ENCODE assay signal across 8 mouse cellular contexts in the genomic region with DNA sequence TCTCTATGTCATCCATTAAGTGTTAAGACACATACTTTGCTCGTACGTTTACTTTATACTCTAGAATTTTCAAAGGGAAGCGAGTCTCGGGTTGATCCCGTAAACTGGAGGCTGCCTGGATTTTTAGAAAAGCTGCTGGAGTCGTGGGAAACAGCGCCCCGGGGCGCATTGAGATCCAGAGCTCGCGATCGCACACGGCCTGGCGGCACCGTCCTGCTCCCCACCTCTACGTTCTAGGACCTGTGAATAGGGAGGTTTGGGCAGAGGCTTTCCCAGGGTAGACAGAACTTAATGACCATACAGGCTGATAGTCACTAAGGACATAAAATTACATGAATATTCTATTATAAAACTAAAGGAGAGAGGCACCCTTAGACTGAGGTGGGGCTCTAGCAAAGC. TPM values are rescaled to one million over a fixed set of nuclear protein-coding genes. Genes with fewer than 3 reads are reported as not detected.
DNase-seq lines count a peak whose midpoint lies in the region; ATAC-seq and TF ChIP-seq lines count a peak whose summit lies in the region.

No protein-coding gene starts in this region.

- WGBS in lung, embryonic 14.5 days = under 1% methylated on average over 16 of the region's 16 CpGs
- WGBS in embryonic facial prominence, embryonic 14.5 days = under 1% methylated on average over 16 of the region's 16 CpGs
- 2% methylated on average over 16 of the region's 16 CpGs for WGBS in limb, embryonic 10.5 days
- under 1% methylated on average over 16 of the region's 16 CpGs for WGBS in olfactory bulb, adult 2 months

- ATAC-seq in lung, embryonic 14.5 days (ENCODE audit: insufficient read depth) = peak; percentile 3; the same call in 1 of the 2 replicates
- ATAC-seq in embryonic facial prominence, embryonic 14.5 days (ENCODE audit: low read depth) = no peak

- H3K4me3 ChIP-seq in lung, embryonic 14.5 days (ENCODE audit: low read depth, low read length) = peak overlapping the region; percentile 86
- peak overlapping the region; percentile 90 for H3K4me3 ChIP-seq in embryonic facial prominence, embryonic 14.5 days (ENCODE audit: low read depth, low read length)
- H3K4me3 ChIP-seq in limb, embryonic 10.5 days = peak overlapping the region; percentile 92
- H3K4me3 ChIP-seq in olfactory bulb, adult 2 months (ENCODE audit: insufficient read depth, low read depth, low read length) = peak overlapping the region; percentile 32

- no peaks in the 10 kb centered on the region for H3K9me3 ChIP-seq in lung, embryonic 14.5 days (ENCODE audit: low read depth, low read length)
- H3K9me3 ChIP-seq in embryonic facial prominence, embryonic 14.5 days (ENCODE audit: control insufficient read depth, low read length) = no peaks in the 10 kb centered on the region
- no peaks in the 10 kb centered on the region for H3K9me3 ChIP-seq in limb, embryonic 10.5 days (replicated peaks)

- no peaks in the 10 kb centered on the region for H3K27me3 ChIP-seq in lung, embryonic 14.5 days (ENCODE audit: insufficient read depth, low read length)
- H3K27me3 ChIP-seq in embryonic facial prominence, embryonic 14.5 days (replicated peaks; ENCODE audit: control insufficient read depth, insufficient read depth, low read length) = no peaks in the 10 kb centered on the region
- H3K27me3 ChIP-seq in limb, embryonic 10.5 days (ENCODE audit: low read depth, poor library complexity, severe bottlenecking) = no peaks in the 10 kb centered on the region

- H3K36me3 ChIP-seq in lung, embryonic 14.5 days (ENCODE audit: insufficient read depth) = peaks cover 18% of the 10 kb centered on the region
- peaks cover 20% of the 10 kb centered on the region for H3K36me3 ChIP-seq in embryonic facial prominence, embryonic 14.5 days (ENCODE audit: control insufficient read depth, insufficient read depth, low read length)
- peaks cover 22% of the 10 kb centered on the region for H3K36me3 ChIP-seq in limb, embryonic 10.5 days

- H3K27ac ChIP-seq in lung, embryonic 14.5 days (ENCODE audit: low read depth) = peak overlapping the region; percentile 99
- peak overlapping the region; percentile 100 for H3K27ac ChIP-seq in embryonic facial prominence, embryonic 14.5 days (replicated peaks; ENCODE audit: low read depth, low read length)
- peak overlapping the region; percentile 100 for H3K27ac ChIP-seq in limb, embryonic 10.5 days
- peak overlapping the region; percentile 100 for H3K27ac ChIP-seq in olfactory bulb, adult 2 months (ENCODE audit: insufficient read depth, low read depth, low read length)

- DNase-seq in lung, embryonic 14.5 days = no peak
- DNase-seq in lung, postnatal 10 days = no peak
- DNase-seq in embryonic facial prominence, embryonic 14.5 days (ENCODE audit: low spot score) = peak; percentile 71
- DNase-seq in limb, embryonic 10.5 days (ENCODE audit: low spot score) = no peak
- DNase-seq in kidney, postnatal 14 days = no peak
- no peak for DNase-seq in urinary bladder, postnatal 36 days (ENCODE audit: low spot score in 2 of 2)
- no peak for DNase-seq in thymus, adult 18-20 months

- TF ChIP-seq POLR2A in olfactory bulb, adult 2 months (IDR thresholded peaks at IDR 0.05; ENCODE audit: insufficient read depth, low read depth, low read length) = no peak

- H3K4me1 ChIP-seq in lung, embryonic 14.5 days (ENCODE audit: insufficient read depth) = peaks cover 33% of the 10 kb centered on the region
- H3K4me1 ChIP-seq in embryonic facial prominence, embryonic 14.5 days (ENCODE audit: control insufficient read depth, insufficient read depth, low read length) = peaks cover 27% of the 10 kb centered on the region
- H3K4me1 ChIP-seq in limb, embryonic 10.5 days = peaks cover 59% of the 10 kb centered on the region
- peaks cover 47% of the 10 kb centered on the region for H3K4me1 ChIP-seq in olfactory bulb, adult 2 months (ENCODE audit: control insufficient read depth, insufficient read depth, low read length)

- peak overlapping the region; percentile 88 for H3K9ac ChIP-seq in lung, embryonic 14.5 days
- H3K9ac ChIP-seq in embryonic facial prominence, embryonic 14.5 days (ENCODE audit: low read depth, low read length) = peak overlapping the region; percentile 73

- TF ChIP-seq CTCF in lung, embryonic 14.5 days (IDR thresholded peaks at IDR 0.05; ENCODE audit: low read depth) = no peak
- no peak for TF ChIP-seq CTCF in olfactory bulb, adult 2 months (IDR thresholded peaks at IDR 0.05; ENCODE audit: insufficient read depth, low read depth, low read length)

- peak overlapping the region; percentile 99 for H3K4me2 ChIP-seq in lung, embryonic 14.5 days
- H3K4me2 ChIP-seq in embryonic facial prominence, embryonic 14.5 days (ENCODE audit: low read depth, low read length) = peak overlapping the region; percentile 84

RNA-seq across cellular contexts. Expression of a gene that starts 32.7 kb away (rescaled TPM):
- 74.8 and 84.5 TPM in 2 replicates for polyA plus RNA-seq in lung, embryonic 14.5 days (2014; fragmentation: Nextera tagmentation; extraction: Ambion mirVana)
- polyA plus RNA-seq in embryonic facial prominence, embryonic 14.5 days (2014; fragmentation: Nextera tagmentation; extraction: Ambion mirVana) = 78.3 and 79.8 TPM in 2 replicates
- 71.6 and 78.5 TPM in 2 replicates for polyA plus RNA-seq in limb, embryonic 10.5 days (2016; fragmentation: Nextera tagmentation; extraction: Ambion mirVana)
- not detected in 2 replicates for polyA plus RNA-seq in olfactory bulb, adult 2 months (2012; ENCODE audit: insufficient read depth, insufficient read length, low replicate concordance, missing spikeins)

Comparison
In these comparisons a context has a peak if more than half of its experiments do, and no peak if none do; other contexts are left out.
1. H3K4me3 ChIP-seq: peak in every context shown above with its lines; median percentile 92 in limb, embryonic 10.5 days; 90 in embryonic facial prominence, embryonic 14.5 days; 86 in lung, embryonic 14.5 days; 32 in olfactory bulb, adult 2 months.